Mouse (Mus musculus) forebrain, postnatal 0 days (tissue): ENCODE data around the gene Mdh1. TPM values are rescaled to one million over a fixed set of nuclear protein-coding genes. Genes with fewer than 3 reads are reported as not detected.
"Not testable (repeated sequence)": the region's sequence is repeated elsewhere in the genome, so short reads cannot be mapped to it uniquely, and the experiment has no call there.

Experiments
- ATAC-seq: fragments of 200-750 bp; cut with Nextera tagmentation; 2 replicates; pipeline ENCODE4 v1.8.0; 2017; ENCODE audit warnings: mild to moderate bottlenecking, moderate library complexity
- DNase-seq: peaks from one replicate; pipeline ENCODE4 v3.0.0-alpha.2; 2015
- H3K27ac ChIP-seq: fragments of 300-500 bp; sonication (generic); 2 replicates; pipeline ENCODE4 v1.5.1; 2014; ENCODE audit warnings: low read depth, mild to moderate bottlenecking, antibody characterized with exemption, low read length, moderate library complexity, mixed read lengths
- H3K27me3 ChIP-seq: fragments of 300-500 bp; sonication (generic); 2 replicates; pipeline ENCODE4 v1.6.1; 2014; ENCODE audit warnings: mild to moderate bottlenecking, low read length, mixed read lengths; ENCODE audit not compliant: insufficient read depth
- H3K36me3 ChIP-seq: fragments of 300-500 bp; sonication (generic); 2 replicates; pipeline ENCODE4 v1.6.1; 2014; ENCODE audit warnings: mild to moderate bottlenecking, moderate library complexity; ENCODE audit not compliant: insufficient read depth
- H3K4me1 ChIP-seq: fragments of 300-500 bp; sonication (generic); 2 replicates; pipeline ENCODE4 v1.6.1; 2014; ENCODE audit warnings: antibody characterized with exemption; ENCODE audit not compliant: insufficient read depth
- H3K4me2 ChIP-seq: fragments of 300-500 bp; sonication (generic); 2 replicates; pipeline ENCODE4 v1.6.1; 2014; ENCODE audit warnings: low read depth, mild to moderate bottlenecking, moderate library complexity
- H3K4me3 ChIP-seq: fragments of 300-500 bp; sonication (generic); 2 replicates; pipeline ENCODE4 v1.5.1; 2014; ENCODE audit warnings: low read depth, low read length, mixed read lengths
- H3K9ac ChIP-seq: fragments of 300-500 bp; sonication (generic); 2 replicates; pipeline ENCODE4 v1.6.1; 2014; ENCODE audit warnings: mild to moderate bottlenecking
- H3K9me3 ChIP-seq: fragments of 300-500 bp; sonication (generic); 2 replicates; pipeline ENCODE4 v1.6.1; 2016; ENCODE audit warnings: low read length
- CTCF ChIP-seq: sonication (generic); IDR thresholded peaks from 2 replicates; pipeline ENCODE4 v1.5.1; 2016; ENCODE audit warnings: antibody characterized with exemption, control low read depth, low read depth
- WGBS: fragments of 180-500 bp; shearing (Covaris S2); extraction: QIAGEN DNeasy Blood & Tissue Kit; methylation state at CpG from one replicate; pipeline ENCODE4 v1.1.7; 2014; 5-methylcytosine and 5-hydroxymethylcytosine counted together
- microRNA-seq, 2 experiments: library from miRNA; unstranded; fragments of <30 nt; microRNA quantifications; one replicate each; pipeline ENCODE4; 2016
- polyA plus RNA-seq: library from polyadenylated mRNA; unstranded; fragments of >200 nt; fragmentation: Nextera tagmentation; extraction: Ambion mirVana; gene quantifications from 2 replicates; pipeline ENCODE4 v1.2.1, GENCODE M21; 2015
- total RNA-seq: library from RNA; depleted of rRNA; stranded (reverse); fragments of >200 nt; gene quantifications from 2 replicates; pipeline ENCODE4 v1.2.3, GENCODE M21; 2014; rRNA removed

Mdh1 gene
- total and polyA plus RNA-seq, 2 experiments from 2014 or later: 291 to 557 TPM

GRCm38 (mm10) chr11:21517726-21518125 is 54.4 kb downstream of the Mdh1 start:
- Histone ChIP-seq H3K27me3 (no peaks in the 10 kb centered on the region), H3K27ac (no peak overlapping the region), H3K9me3 (no peaks in the 10 kb centered on the region), H3K4me1 (no peaks in the 10 kb centered on the region), H3K36me3 (no peaks in the 10 kb centered on the region), H3K4me3 (no peak overlapping the region), H3K9ac (no peak overlapping the region), H3K4me2 (no peak overlapping the region)
- ATAC-seq (no peak), DNase-seq (no peak)
- TF ChIP-seq CTCF: no peak
- 93% methylated on average over 9 of the region's 9 CpGs for WGBS

- not testable (repeated sequence) for ATAC-seq, DNase-seq, H3K4me2 ChIP-seq, H3K36me3 ChIP-seq, H3K27ac ChIP-seq, H3K9ac ChIP-seq, H3K9me3 ChIP-seq, H3K27me3 ChIP-seq, H3K4me3 ChIP-seq, H3K4me1 ChIP-seq
- 93% methylated on average over 1 of the region's 1 CpGs for WGBS
Measured at GRCm38 (mm10) chr11:21516396-21516795, 55.8 kb downstream of the Mdh1 start.

- not testable (repeated sequence) for ATAC-seq, H3K4me1 ChIP-seq, DNase-seq, H3K4me3 ChIP-seq, H3K9ac ChIP-seq, H3K4me2 ChIP-seq, H3K36me3 ChIP-seq, H3K27me3 ChIP-seq, H3K27ac ChIP-seq, H3K9me3 ChIP-seq
- 96% methylated on average over 1 of the region's 1 CpGs for WGBS
Measured at GRCm38 (mm10) chr11:21510577-21510976, 61.6 kb downstream of the Mdh1 start.

- WGBS: 83% methylated on average over 1 of the region's 1 CpGs
- H3K4me1 ChIP-seq, H3K4me2 ChIP-seq, H3K27me3 ChIP-seq, H3K9ac ChIP-seq, H3K27ac ChIP-seq, H3K9me3 ChIP-seq, H3K36me3 ChIP-seq, H3K4me3 ChIP-seq, ATAC-seq, DNase-seq: not testable (repeated sequence)
Measured at GRCm38 (mm10) chr11:21508713-21509112, 63.5 kb downstream of the Mdh1 start.

GRCm38 (mm10) chr11:21507073-21507472 is 65.1 kb downstream of the Mdh1 start:
- H3K36me3 ChIP-seq, H3K27me3 ChIP-seq, H3K4me1 ChIP-seq, H3K4me2 ChIP-seq, H3K9me3 ChIP-seq, H3K4me3 ChIP-seq, H3K9ac ChIP-seq, H3K27ac ChIP-seq, ATAC-seq, DNase-seq: not testable (repeated sequence)
- 87% methylated on average over 5 of the region's 5 CpGs for WGBS

Small RNA genes lying within 50 kb of the gene (microRNA-seq; reads per million reads assigned to microRNA genes)
- gene Gm22990: 0 reads per million in 2 experiments

Other genes with a start within 250 kb of the Mdh1 start
- 66.9 and 69.5 TPM in 2 replicates for gene Ugp2, start 201.2 kb downstream of the Mdh1 start, total RNA-seq
- 50.3 and 59.9 TPM in 2 replicates for gene Ugp2, start 201.2 kb downstream of the Mdh1 start, polyA plus RNA-seq
- 17.9 and 18.1 TPM in 2 replicates for gene Wdpcp, start 132 bp downstream of the Mdh1 start, total RNA-seq
- 7.0 and 12.0 TPM in 2 replicates for gene Wdpcp, start 132 bp downstream of the Mdh1 start, polyA plus RNA-seq